Mouse (Mus musculus): ENCODE data around the gene Hck. TPM values are rescaled to one million over a fixed set of nuclear protein-coding genes. Genes with fewer than 3 reads are reported as not detected.

Hck gene
- polyA plus RNA-seq, 1 experiment from 2014 or later, result 1.9 TPM

DNA sequence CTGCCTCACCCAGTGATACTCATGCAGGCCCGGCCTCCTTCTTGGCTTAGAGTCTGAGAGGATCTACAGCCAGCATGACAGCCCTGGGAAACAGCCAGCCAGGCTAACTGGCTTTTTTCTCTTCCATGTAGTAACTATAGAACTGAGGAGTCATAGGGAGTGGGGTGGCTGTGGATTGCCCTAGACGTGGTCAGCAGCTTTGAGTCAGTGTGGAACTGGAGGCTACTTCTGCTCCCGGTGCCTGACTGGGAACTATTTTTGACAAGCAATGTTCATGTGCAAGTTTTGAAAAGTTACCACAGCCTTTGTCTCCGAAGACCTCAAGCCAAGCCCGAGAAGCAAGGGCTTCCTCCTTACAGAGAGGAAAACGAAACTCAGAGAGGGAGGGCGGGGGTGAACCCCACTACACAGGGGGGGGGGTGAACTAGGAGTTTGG lies 8.8 kb downstream of the Hck start:
- Histone ChIP-seq H3K27ac (ENCODE audit: low read depth, low read length) (no peak overlapping the region), H3K9me3 (replicated peaks; ENCODE audit: control insufficient read depth, low read length) (no peaks in the 10 kb centered on the region), H3K27me3 (replicated peaks; ENCODE audit: control insufficient read depth, insufficient read depth, low read length) (no peaks in the 10 kb centered on the region), H3K4me1 (ENCODE audit: control insufficient read depth, insufficient read depth, low read length) (no peaks in the 10 kb centered on the region), H3K4me2 (ENCODE audit: low read length) (no peak overlapping the region), H3K36me3 (ENCODE audit: control insufficient read depth, insufficient read depth, low read length) (no peaks in the 10 kb centered on the region), H3K9ac (ENCODE audit: low read length) (no peak overlapping the region), H3K4me3 (ENCODE audit: low read depth, low read length) (no peak overlapping the region)
- 80% methylated on average over 7 of the region's 7 CpGs for WGBS
- DNase-seq (ENCODE audit: low spot score), result no peak
- no peak for ATAC-seq

GRCm38 (mm10) chr2:153119488-153119887 lies 11.2 kb downstream of the Hck start:
- DNase-seq (ENCODE audit: low spot score), result no peak

GRCm38 (mm10) chr2:153120126-153120525 lies 11.9 kb downstream of the Hck start:
- no peaks in the 10 kb centered on the region for H3K27me3 ChIP-seq (replicated peaks; ENCODE audit: control insufficient read depth, insufficient read depth, low read length)
- no peak for ATAC-seq
- no peaks in the 10 kb centered on the region for H3K9me3 ChIP-seq (replicated peaks; ENCODE audit: control insufficient read depth, low read length)
- no peak overlapping the region for H3K27ac ChIP-seq (ENCODE audit: low read depth, low read length)
- H3K4me2 ChIP-seq (ENCODE audit: low read length), result no peak overlapping the region
- H3K36me3 ChIP-seq (ENCODE audit: control insufficient read depth, insufficient read depth, low read length), result no peaks in the 10 kb centered on the region
- WGBS, result 70% methylated on average over 8 of the region's 8 CpGs
- no peak overlapping the region for H3K4me3 ChIP-seq (ENCODE audit: low read depth, low read length)
- no peak for DNase-seq (ENCODE audit: low spot score)
- no peak overlapping the region for H3K9ac ChIP-seq (ENCODE audit: low read length)
- H3K4me1 ChIP-seq (ENCODE audit: control insufficient read depth, insufficient read depth, low read length), result no peaks in the 10 kb centered on the region

More at GRCm38 (mm10) chr2:153119488-153119887, 11.2 kb downstream of the Hck start:
- WGBS, result 90% methylated on average over 6 of the region's 6 CpGs
- Histone ChIP-seq H3K27me3 (replicated peaks; ENCODE audit: control insufficient read depth, insufficient read depth, low read length) (no peaks in the 10 kb centered on the region), H3K36me3 (ENCODE audit: control insufficient read depth, insufficient read depth, low read length) (no peaks in the 10 kb centered on the region), H3K4me1 (ENCODE audit: control insufficient read depth, insufficient read depth, low read length) (no peaks in the 10 kb centered on the region), H3K9ac (ENCODE audit: low read length) (no peak overlapping the region), H3K4me3 (ENCODE audit: low read depth, low read length) (no peak overlapping the region), H3K4me2 (ENCODE audit: low read length) (no peak overlapping the region), H3K9me3 (replicated peaks; ENCODE audit: control insufficient read depth, low read length) (no peaks in the 10 kb centered on the region), H3K27ac (ENCODE audit: low read depth, low read length) (no peak overlapping the region)
- no peak for ATAC-seq

DNA sequence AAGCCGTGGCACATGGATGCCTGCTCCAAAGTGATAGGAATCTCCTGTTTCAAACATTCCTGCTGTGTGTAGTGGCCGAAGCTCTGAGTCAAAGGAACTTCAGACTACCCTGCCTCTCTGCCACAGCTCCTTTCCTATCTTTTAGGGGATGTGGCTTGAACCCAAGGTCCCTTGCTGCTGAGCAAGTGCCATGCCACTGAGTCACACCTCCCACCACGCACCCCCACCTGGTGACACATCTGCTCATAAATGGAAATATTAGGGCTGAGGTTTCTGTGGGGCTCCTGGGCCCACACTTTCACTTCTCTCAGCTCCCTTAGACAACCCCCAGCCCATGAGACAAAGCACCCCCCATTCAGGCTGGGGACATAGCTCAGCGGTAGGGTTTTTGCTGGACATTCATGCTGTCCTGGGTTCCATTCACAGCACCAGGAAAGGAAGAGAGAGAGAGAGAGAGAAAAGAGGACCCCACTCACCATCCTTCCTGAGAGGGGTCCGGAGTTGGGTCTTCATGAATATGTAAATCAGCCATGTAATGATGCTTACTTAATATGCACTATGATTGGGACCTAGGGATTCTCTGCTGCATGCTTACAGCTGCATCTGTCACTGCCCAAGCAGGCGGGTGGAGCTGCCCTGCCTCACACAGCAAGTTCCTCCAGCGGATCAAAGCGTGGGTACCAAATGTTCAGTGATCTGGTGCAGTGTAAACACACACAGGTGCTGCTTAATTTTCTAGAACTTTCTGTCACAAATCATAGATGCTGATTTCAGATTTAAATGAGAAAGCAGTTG lies 13.8 kb downstream of the Hck start:
- Histone ChIP-seq H3K4me3 (ENCODE audit: low read depth, low read length) (no peak overlapping the region), H3K36me3 (ENCODE audit: control insufficient read depth, insufficient read depth, low read length) (no peaks in the 10 kb centered on the region), H3K4me2 (ENCODE audit: low read length) (no peak overlapping the region), H3K27me3 (replicated peaks; ENCODE audit: control insufficient read depth, insufficient read depth, low read length) (no peaks in the 10 kb centered on the region), H3K27ac (ENCODE audit: low read depth, low read length) (no peak overlapping the region), H3K9ac (ENCODE audit: low read length) (no peak overlapping the region), H3K9me3 (replicated peaks; ENCODE audit: control insufficient read depth, low read length) (no peaks in the 10 kb centered on the region), H3K4me1 (ENCODE audit: control insufficient read depth, insufficient read depth, low read length) (no peaks in the 10 kb centered on the region)
- ATAC-seq (no peak), DNase-seq (ENCODE audit: low spot score) (no peak)
- 74% methylated on average over 8 of the region's 8 CpGs for WGBS

DNA sequence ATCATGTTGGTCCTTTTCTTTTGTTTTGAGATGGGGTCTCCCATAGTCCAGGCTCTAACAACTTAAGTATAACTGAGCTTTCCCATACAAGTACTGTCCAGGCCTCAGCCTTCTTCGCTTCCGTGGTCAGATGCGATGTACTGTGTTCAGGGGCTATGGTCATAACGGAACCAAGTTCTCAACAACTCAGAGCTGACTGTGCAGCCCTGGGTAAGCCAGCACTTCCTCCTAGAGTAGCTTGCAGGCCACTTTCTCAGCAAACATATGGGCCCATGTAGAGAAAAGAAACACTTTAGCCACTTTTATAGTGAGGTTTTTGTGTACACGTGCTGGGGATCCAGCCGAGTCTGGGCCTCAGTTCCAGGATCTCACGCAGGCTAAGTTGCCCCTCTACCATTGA lies 14.4 kb downstream of the Hck start:
- DNase-seq (ENCODE audit: low spot score), result no peak
- Histone ChIP-seq H3K4me2 (ENCODE audit: low read length) (no peak overlapping the region), H3K4me1 (ENCODE audit: control insufficient read depth, insufficient read depth, low read length) (no peaks in the 10 kb centered on the region), H3K36me3 (ENCODE audit: control insufficient read depth, insufficient read depth, low read length) (no peaks in the 10 kb centered on the region), H3K27ac (ENCODE audit: low read depth, low read length) (no peak overlapping the region), H3K9me3 (replicated peaks; ENCODE audit: control insufficient read depth, low read length) (no peaks in the 10 kb centered on the region), H3K27me3 (replicated peaks; ENCODE audit: control insufficient read depth, insufficient read depth, low read length) (no peaks in the 10 kb centered on the region), H3K4me3 (ENCODE audit: low read depth, low read length) (no peak overlapping the region), H3K9ac (ENCODE audit: low read length) (no peak overlapping the region)
- WGBS, result 85% methylated on average over 7 of the region's 7 CpGs
- ATAC-seq, result no peak

DNA sequence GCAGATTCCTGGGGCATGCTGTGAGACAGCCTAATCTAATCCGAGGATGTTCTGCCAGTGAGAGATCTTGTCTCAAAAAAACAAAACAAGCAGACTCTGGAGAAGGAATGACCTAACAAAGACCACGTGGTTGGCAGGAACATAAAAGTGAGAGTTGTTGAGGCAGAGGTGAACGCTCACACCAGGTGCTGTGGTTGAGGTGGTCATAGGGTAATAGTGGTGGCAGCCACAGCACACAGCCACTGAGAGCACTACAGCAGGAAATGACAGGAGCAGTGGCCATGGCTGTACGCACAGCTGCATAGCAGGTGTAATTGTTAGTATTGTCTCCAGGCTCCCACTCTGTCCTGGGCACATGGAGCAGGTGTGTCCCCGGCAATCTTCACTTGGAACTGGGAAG lies 17.6 kb downstream of the Hck start:
- WGBS, result 53% methylated on average over 5 of the region's 5 CpGs
- Histone ChIP-seq H3K27me3 (replicated peaks; ENCODE audit: control insufficient read depth, insufficient read depth, low read length) (no peaks in the 10 kb centered on the region), H3K4me3 (ENCODE audit: low read depth, low read length) (no peak overlapping the region), H3K4me2 (ENCODE audit: low read length) (no peak overlapping the region), H3K9ac (ENCODE audit: low read length) (no peak overlapping the region), H3K36me3 (ENCODE audit: control insufficient read depth, insufficient read depth, low read length) (no peaks in the 10 kb centered on the region), H3K4me1 (ENCODE audit: control insufficient read depth, insufficient read depth, low read length) (no peaks in the 10 kb centered on the region), H3K27ac (ENCODE audit: low read depth, low read length) (no peak overlapping the region), H3K9me3 (replicated peaks; ENCODE audit: control insufficient read depth, low read length) (no peaks in the 10 kb centered on the region)
- no peak for ATAC-seq
- DNase-seq (ENCODE audit: low spot score), result no peak

DNA sequence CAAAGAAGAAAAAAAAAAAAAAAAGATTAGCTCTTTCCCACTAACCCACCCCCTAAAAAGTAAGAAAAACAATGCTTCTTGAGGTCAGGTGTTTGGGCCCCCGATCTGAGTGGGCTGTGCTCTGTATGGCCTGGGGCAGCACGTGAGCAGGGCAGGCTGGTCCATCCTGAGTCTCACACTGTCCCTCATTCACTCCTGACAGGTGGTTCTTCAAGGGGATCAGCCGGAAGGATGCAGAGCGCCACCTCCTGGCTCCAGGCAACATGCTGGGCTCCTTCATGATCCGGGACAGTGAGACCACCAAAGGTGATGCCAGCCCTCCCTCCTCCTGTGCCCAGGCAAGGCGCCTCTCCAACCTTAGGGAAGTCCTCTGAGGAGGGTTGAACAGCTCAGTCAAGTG lies 22.8 kb downstream of the Hck start:
- Histone ChIP-seq H3K4me1 (ENCODE audit: control insufficient read depth, insufficient read depth, low read length) (no peaks in the 10 kb centered on the region), H3K9ac (ENCODE audit: low read length) (no peak overlapping the region), H3K27me3 (replicated peaks; ENCODE audit: control insufficient read depth, insufficient read depth, low read length) (no peaks in the 10 kb centered on the region), H3K9me3 (replicated peaks; ENCODE audit: control insufficient read depth, low read length) (no peaks in the 10 kb centered on the region), H3K4me3 (ENCODE audit: low read depth, low read length) (no peak overlapping the region), H3K4me2 (ENCODE audit: low read length) (no peak overlapping the region), H3K27ac (ENCODE audit: low read depth, low read length) (no peak overlapping the region), H3K36me3 (ENCODE audit: control insufficient read depth, insufficient read depth, low read length) (no peaks in the 10 kb centered on the region)
- WGBS, result 6% methylated on average over 6 of the region's 6 CpGs
- ATAC-seq (no peak), DNase-seq (ENCODE audit: low spot score) (peak; percentile 19)

DNA sequence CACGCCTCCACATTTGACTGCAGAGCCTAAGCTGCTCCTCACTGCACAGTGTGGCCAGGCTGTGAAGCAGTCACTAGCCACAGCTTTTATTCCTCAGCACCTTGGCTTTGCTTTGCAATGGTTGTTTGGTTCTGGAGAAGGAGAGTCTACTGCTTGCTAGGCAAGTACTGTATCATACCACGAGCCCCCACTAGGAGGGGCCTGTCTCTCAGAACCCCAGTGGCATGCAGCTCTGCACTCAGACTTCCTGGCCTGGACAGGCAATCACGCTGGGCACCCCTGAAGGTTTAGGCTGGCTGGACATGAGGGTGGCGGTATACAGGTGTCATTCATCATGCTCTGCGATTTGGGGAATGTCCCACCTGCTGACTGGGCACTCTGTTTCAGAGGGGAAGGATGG lies 26.0 kb downstream of the Hck start:
- no peak overlapping the region for H3K9ac ChIP-seq (ENCODE audit: low read length)
- DNase-seq (ENCODE audit: low spot score) (peak; percentile 15), ATAC-seq (no peak)
- H3K27me3 ChIP-seq (replicated peaks; ENCODE audit: control insufficient read depth, insufficient read depth, low read length), result no peaks in the 10 kb centered on the region
- H3K27ac ChIP-seq (ENCODE audit: low read depth, low read length), result no peak overlapping the region
- WGBS, result 40% methylated on average over 5 of the region's 5 CpGs
- H3K4me3 ChIP-seq (ENCODE audit: low read depth, low read length), result no peak overlapping the region
- H3K9me3 ChIP-seq (replicated peaks; ENCODE audit: control insufficient read depth, low read length), result no peaks in the 10 kb centered on the region
- H3K36me3 ChIP-seq (ENCODE audit: control insufficient read depth, insufficient read depth, low read length), result no peaks in the 10 kb centered on the region
- H3K4me2 ChIP-seq (ENCODE audit: low read length), result no peak overlapping the region
- H3K4me1 ChIP-seq (ENCODE audit: control insufficient read depth, insufficient read depth, low read length), result no peaks in the 10 kb centered on the region

DNA sequence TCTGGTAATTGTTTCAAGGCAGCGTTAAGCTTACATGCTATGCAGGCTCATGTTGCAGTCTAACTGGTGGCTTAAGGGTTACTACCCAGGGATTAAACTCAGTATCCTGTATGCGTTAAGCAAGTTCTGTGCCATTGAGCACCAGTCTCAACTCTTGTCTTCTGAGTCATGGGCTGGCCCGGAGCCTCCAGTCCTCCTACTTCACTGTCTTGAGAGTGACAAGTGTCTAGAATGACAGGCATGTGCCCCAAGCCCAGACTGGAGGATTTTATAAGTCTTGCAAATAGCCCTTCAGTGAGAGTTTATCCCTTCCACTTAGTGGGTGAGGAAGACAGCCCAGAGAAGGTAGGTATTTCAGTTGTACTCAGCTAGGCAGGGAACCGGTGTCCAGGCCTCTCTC lies 27.9 kb downstream of the Hck start:
- Histone ChIP-seq H3K36me3 (ENCODE audit: control insufficient read depth, insufficient read depth, low read length) (no peaks in the 10 kb centered on the region), H3K4me1 (ENCODE audit: control insufficient read depth, insufficient read depth, low read length) (no peaks in the 10 kb centered on the region), H3K27ac (ENCODE audit: low read depth, low read length) (no peak overlapping the region), H3K4me3 (ENCODE audit: low read depth, low read length) (no peak overlapping the region), H3K27me3 (replicated peaks; ENCODE audit: control insufficient read depth, insufficient read depth, low read length) (no peaks in the 10 kb centered on the region), H3K4me2 (ENCODE audit: low read length) (no peak overlapping the region), H3K9me3 (replicated peaks; ENCODE audit: control insufficient read depth, low read length) (no peaks in the 10 kb centered on the region), H3K9ac (ENCODE audit: low read length) (no peak overlapping the region)
- ATAC-seq (no peak), DNase-seq (ENCODE audit: low spot score) (no peak)
- WGBS, result 62% methylated on average over 4 of the region's 4 CpGs
